Mouse (Mus musculus): ENCODE data around the gene Cyp26a1. TPM values are rescaled to one million over a fixed set of nuclear protein-coding genes. Genes with fewer than 3 reads are reported as not detected.

The Cyp26a1 gene
- polyA plus RNA-seq, 1 experiment = 2.3 TPM

- no peak overlapping the region for H3K4me3 ChIP-seq (ENCODE audit: control insufficient read depth, insufficient read depth, low read length)
- H3K27ac ChIP-seq (ENCODE audit: control insufficient read depth, insufficient read depth, low read length) = no peak overlapping the region
- TF ChIP-seq POLR2A (IDR thresholded peaks at IDR 0.05; ENCODE audit: control insufficient read depth, extremely low read depth, insufficient read depth, low read length, poor library complexity) = no peak
- TF ChIP-seq CTCF (IDR thresholded peaks at IDR 0.05; ENCODE audit: borderline replicate concordance, control insufficient read depth, extremely low read depth, insufficient read depth, low read length, poor library complexity) = no peak
- 7% methylated on average over 22 of the region's 22 CpGs for WGBS
- no peaks in the 10 kb centered on the region for H3K4me1 ChIP-seq (replicated peaks; ENCODE audit: control insufficient read depth, insufficient read depth, low read length)
- H3K36me3 ChIP-seq (ENCODE audit: control insufficient read depth, insufficient read depth, low read length) = no peaks in the 10 kb centered on the region
- no peak for DNase-seq
- H3K27me3 ChIP-seq (ENCODE audit: control insufficient read depth, insufficient read depth, low read length) = peaks cover 16% of the 10 kb centered on the region
Measured at GRCm38 (mm10) chr19:37696603-37697334, 829 bp upstream of the Cyp26a1 start.

GRCm38 (mm10) chr19:37697335-37697636 is 312 bp upstream of the Cyp26a1 start:
- no peak overlapping the region for H3K4me3 ChIP-seq (ENCODE audit: control insufficient read depth, insufficient read depth, low read length)
- 5% methylated on average over 18 of the region's 18 CpGs for WGBS
- no peaks in the 10 kb centered on the region for H3K36me3 ChIP-seq (ENCODE audit: control insufficient read depth, insufficient read depth, low read length)
- no peaks in the 10 kb centered on the region for H3K4me1 ChIP-seq (replicated peaks; ENCODE audit: control insufficient read depth, insufficient read depth, low read length)
- no peak for DNase-seq
- peaks cover 16% of the 10 kb centered on the region for H3K27me3 ChIP-seq (ENCODE audit: control insufficient read depth, insufficient read depth, low read length)
- TF ChIP-seq CTCF (IDR thresholded peaks at IDR 0.05; ENCODE audit: borderline replicate concordance, control insufficient read depth, extremely low read depth, insufficient read depth, low read length, poor library complexity) = no peak
- TF ChIP-seq POLR2A (IDR thresholded peaks at IDR 0.05; ENCODE audit: control insufficient read depth, extremely low read depth, insufficient read depth, low read length, poor library complexity) = no peak
- H3K27ac ChIP-seq (ENCODE audit: control insufficient read depth, insufficient read depth, low read length) = no peak overlapping the region

DNA sequence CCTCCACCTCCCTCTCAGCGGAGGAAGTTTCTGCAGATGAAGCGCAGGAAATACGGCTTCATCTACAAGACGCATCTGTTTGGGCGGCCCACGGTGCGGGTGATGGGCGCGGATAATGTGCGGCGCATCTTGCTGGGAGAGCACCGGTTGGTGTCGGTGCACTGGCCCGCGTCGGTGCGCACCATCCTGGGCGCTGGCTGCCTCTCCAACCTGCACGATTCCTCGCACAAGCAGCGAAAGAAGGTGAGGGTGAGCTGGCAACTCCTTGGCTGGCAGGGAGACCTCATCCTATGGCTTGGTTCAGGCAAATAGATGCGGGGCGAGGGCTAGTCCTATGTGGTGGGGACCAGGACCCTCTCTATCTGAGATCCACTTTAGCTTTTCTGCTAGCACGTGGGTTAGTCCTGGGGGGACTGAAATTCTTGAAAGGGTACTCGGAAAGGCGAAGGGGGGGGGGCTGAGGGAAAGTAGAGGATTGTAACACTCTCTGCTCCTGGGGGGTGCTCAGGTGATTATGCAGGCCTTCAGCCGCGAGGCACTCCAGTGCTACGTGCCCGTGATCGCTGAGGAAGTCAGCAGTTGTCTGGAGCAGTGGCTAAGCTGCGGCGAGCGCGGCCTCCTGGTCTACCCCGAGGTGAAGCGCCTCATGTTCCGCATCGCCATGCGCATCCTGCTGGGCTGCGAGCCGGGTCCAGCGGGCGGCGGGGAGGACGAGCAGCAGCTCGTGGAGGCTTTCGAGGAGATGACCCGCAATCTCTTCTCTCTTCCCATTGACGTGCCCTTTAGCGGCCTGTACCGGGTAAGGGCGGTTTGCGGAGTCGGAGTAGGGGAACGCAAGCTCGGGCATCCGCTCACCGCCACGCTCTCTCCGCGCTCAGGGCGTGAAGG is 919 bp downstream of the Cyp26a1 start:
- Histone ChIP-seq H3K36me3 (ENCODE audit: control insufficient read depth, insufficient read depth, low read length) (no peaks in the 10 kb centered on the region), H3K4me1 (replicated peaks; ENCODE audit: control insufficient read depth, insufficient read depth, low read length) (no peaks in the 10 kb centered on the region), H3K4me3 (ENCODE audit: control insufficient read depth, insufficient read depth, low read length) (no peak overlapping the region), H3K27me3 (ENCODE audit: control insufficient read depth, insufficient read depth, low read length) (peaks cover 16% of the 10 kb centered on the region), H3K27ac (ENCODE audit: control insufficient read depth, insufficient read depth, low read length) (no peak overlapping the region)
- 2% methylated on average over 63 of the region's 63 CpGs for WGBS
- TF ChIP-seq POLR2A (IDR thresholded peaks at IDR 0.05; ENCODE audit: control insufficient read depth, extremely low read depth, insufficient read depth, low read length, poor library complexity) (no peak), CTCF (IDR thresholded peaks at IDR 0.05; ENCODE audit: borderline replicate concordance, control insufficient read depth, extremely low read depth, insufficient read depth, low read length, poor library complexity) (no peak)
- DNase-seq = no peak

DNA sequence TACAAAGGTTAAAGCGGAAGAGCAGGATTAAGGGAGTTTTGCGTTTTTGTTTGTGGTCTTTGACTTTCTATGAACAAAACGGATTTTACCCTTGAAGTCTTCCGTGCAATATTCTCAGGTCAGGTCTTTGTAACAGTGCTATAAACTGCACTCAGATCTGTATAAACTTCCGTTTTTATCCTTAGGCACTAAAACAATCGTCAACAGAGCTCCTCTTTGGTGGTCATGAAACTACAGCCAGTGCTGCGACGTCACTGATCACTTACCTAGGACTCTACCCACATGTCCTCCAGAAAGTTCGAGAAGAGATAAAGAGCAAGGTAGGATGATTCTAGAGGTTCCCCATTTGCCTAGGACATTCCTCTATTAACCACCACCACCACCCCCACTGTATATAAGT is 2.1 kb downstream of the Cyp26a1 start:
- H3K27me3 ChIP-seq (ENCODE audit: control insufficient read depth, insufficient read depth, low read length) = peaks cover 16% of the 10 kb centered on the region
- WGBS = 23% methylated on average over 9 of the region's 9 CpGs

DNA sequence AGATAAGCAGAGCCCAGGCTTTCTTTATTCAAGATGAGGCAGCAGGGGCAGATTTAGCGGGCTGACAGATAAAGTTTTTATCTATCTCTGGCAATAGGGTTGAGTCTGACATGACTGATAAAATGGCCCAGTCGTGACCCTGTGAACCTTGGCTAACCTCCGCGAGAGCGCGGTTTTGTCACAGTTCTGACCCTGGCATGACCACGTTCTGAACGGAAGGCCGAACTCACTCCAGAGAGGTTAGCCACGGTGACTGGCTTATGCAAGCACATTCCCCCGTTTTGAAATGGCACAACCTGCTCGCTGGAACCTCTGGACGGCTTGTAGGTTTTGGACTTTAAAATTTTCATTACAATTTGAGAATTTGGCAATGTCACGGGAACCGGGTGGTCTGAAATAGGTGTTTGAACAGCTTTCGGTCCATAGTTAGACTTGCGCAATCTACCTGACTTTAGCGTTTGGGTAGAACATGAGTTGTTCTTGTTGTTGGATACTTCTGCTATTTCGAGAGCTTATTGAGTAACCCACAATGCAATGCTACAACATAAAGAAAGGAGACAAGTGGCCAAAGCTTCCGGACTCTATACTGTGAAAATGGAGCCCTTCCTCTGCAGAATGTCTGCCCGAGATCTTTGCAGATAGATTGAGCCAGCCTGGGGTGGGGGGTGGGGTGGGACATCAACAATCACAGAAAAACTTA is 4.9 kb downstream of the Cyp26a1 start:
- Histone ChIP-seq H3K27me3 (ENCODE audit: control insufficient read depth, insufficient read depth, low read length) (peaks cover 8% of the 10 kb centered on the region), H3K36me3 (ENCODE audit: control insufficient read depth, insufficient read depth, low read length) (no peaks in the 10 kb centered on the region), H3K4me1 (replicated peaks; ENCODE audit: control insufficient read depth, insufficient read depth, low read length) (no peaks in the 10 kb centered on the region), H3K4me3 (ENCODE audit: control insufficient read depth, insufficient read depth, low read length) (no peak overlapping the region), H3K27ac (ENCODE audit: control insufficient read depth, insufficient read depth, low read length) (no peak overlapping the region)
- TF ChIP-seq POLR2A (IDR thresholded peaks at IDR 0.05; ENCODE audit: control insufficient read depth, extremely low read depth, insufficient read depth, low read length, poor library complexity) (no peak), CTCF (IDR thresholded peaks at IDR 0.05; ENCODE audit: borderline replicate concordance, control insufficient read depth, extremely low read depth, insufficient read depth, low read length, poor library complexity) (no peak)
- DNase-seq = no peak
- 78% methylated on average over 21 of the region's 21 CpGs for WGBS

More for the DNA sequence above, 2.1 kb downstream of the Cyp26a1 start:
- no peak overlapping the region for H3K4me3 ChIP-seq (ENCODE audit: control insufficient read depth, insufficient read depth, low read length)
- no peaks in the 10 kb centered on the region for H3K4me1 ChIP-seq (replicated peaks; ENCODE audit: control insufficient read depth, insufficient read depth, low read length)
- no peaks in the 10 kb centered on the region for H3K36me3 ChIP-seq (ENCODE audit: control insufficient read depth, insufficient read depth, low read length)
- TF ChIP-seq POLR2A (IDR thresholded peaks at IDR 0.05; ENCODE audit: control insufficient read depth, extremely low read depth, insufficient read depth, low read length, poor library complexity) = no peak
- TF ChIP-seq CTCF (IDR thresholded peaks at IDR 0.05; ENCODE audit: borderline replicate concordance, control insufficient read depth, extremely low read depth, insufficient read depth, low read length, poor library complexity) = no peak
- no peak overlapping the region for H3K27ac ChIP-seq (ENCODE audit: control insufficient read depth, insufficient read depth, low read length)
- no peak for DNase-seq

DNA sequence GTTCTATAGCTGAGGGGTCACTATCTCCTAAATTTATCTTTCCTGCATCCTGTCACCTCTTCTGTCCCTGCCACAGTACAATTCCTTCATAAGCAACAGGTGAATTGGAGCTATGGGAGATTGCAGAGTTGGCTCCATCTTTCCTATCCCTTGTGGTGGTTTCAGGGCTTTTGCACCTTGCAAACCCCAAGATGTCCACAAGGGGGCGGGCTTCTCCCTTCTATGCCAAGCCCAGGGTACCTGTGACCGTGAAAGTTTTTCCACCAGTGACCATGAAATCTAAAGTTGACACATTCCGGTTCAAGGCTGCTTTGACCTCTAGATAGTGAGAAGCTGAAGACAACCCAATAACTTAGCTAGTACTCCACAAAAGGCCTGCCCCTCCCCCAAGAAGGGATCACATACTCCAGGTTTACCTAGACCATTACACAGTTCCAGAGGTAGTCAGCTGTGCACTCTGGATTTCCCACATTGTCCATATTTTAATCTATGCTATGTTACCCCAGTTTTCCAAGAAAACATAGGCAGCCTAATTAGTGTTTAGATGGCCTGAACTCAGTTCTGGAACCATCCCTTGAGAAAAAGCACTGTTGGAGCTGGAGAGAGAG is 6.4 kb downstream of the Cyp26a1 start:
- H3K27me3 ChIP-seq (ENCODE audit: control insufficient read depth, insufficient read depth, low read length) = peaks cover 2% of the 10 kb centered on the region; the same call in 1 of the 2 replicates
- WGBS = 4% methylated on average over 3 of the region's 3 CpGs

More for the DNA sequence above, 6.4 kb downstream of the Cyp26a1 start:
- H3K4me3 ChIP-seq (ENCODE audit: control insufficient read depth, insufficient read depth, low read length) = no peak overlapping the region
- H3K27ac ChIP-seq (ENCODE audit: control insufficient read depth, insufficient read depth, low read length) = no peak overlapping the region
- H3K36me3 ChIP-seq (ENCODE audit: control insufficient read depth, insufficient read depth, low read length) = no peaks in the 10 kb centered on the region
- TF ChIP-seq POLR2A (IDR thresholded peaks at IDR 0.05; ENCODE audit: control insufficient read depth, extremely low read depth, insufficient read depth, low read length, poor library complexity) = no peak
- TF ChIP-seq CTCF (IDR thresholded peaks at IDR 0.05; ENCODE audit: borderline replicate concordance, control insufficient read depth, extremely low read depth, insufficient read depth, low read length, poor library complexity) = peak; percentile 37; the same call in 1 of the 2 replicates
- peak; percentile 68 for DNase-seq
- no peaks in the 10 kb centered on the region for H3K4me1 ChIP-seq (replicated peaks; ENCODE audit: control insufficient read depth, insufficient read depth, low read length)
